Mouse (Mus musculus) CD4-positive, CD25-positive, alpha-beta regulatory T cell, adult 4 months (primary cell): Measurements from ENCODE around the gene Dis3. TPM values are rescaled to one million over a fixed set of nuclear protein-coding genes. Genes with fewer than 3 reads are reported as not detected.
"Not testable (repeated sequence)": the region's sequence is repeated elsewhere in the genome, so short reads cannot be mapped to it uniquely, and the experiment has no call there.

ENCODE experiments used
- ATAC-seq: one replicate; pipeline ENCODE4 v1.8.0; 2017
- polyA plus RNA-seq, 2 experiments: library from polyadenylated mRNA; unstranded; fragments of 100-300 nt; shearing (Covaris generic); gene quantifications; one replicate each; pipeline ENCODE4 v1.2.1; 2017

Gene Dis3
- polyA plus RNA-seq, 2 experiments from 2014 or later = 5.7 to 9.4 TPM

DNA sequence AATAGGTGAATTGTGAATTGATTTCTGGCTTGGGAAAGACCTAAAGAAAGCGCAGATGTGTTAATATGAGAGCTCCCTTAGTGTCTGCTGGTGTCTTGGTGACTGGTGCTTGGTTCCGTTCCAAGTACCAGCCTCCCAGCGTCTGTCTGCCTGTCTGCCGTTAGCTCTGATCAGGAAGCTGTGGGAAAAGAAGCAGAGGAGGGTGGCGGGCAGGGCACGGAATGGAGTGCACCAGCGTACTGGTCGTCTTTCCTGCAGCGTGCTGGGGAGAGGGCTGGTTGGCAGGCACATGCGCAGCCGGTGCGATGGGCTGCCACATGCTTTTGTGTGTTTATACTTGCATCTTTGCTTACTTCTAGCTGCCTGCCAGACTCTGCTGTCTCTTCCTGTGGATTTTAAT is 39.0 kb downstream of the Dis3 start:
- no peak for ATAC-seq

DNA sequence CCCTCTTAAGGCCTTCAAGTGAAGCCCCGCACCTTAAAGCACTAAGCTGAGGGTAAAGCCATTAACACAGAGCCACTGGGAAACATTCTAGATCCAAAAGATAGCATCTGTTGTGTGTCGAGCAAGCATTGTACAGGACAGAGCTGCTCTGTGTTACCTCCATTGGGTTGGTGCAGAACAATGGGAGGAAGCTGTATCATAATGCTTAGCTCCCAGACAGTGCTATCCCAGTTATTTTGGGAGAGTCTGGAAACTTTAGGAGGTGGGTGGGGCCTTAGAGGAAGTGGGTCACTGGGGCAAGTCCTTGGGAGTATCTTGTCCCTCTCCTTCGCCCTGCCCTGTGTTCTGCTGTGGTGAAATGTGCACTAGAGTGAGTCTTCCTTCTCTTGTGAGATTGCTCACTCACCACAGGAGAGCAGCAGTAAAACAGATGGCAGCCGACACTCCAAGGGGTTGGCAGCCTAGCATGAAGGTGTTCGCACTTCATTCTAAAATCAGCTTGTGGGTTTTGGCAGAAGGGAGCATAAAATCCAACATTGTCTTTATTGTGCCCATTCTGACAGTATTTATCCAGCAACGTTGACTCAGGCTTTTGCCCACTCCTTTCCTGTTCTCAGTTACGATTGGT is 40.5 kb downstream of the Dis3 start:
- ATAC-seq = no peak

DNA sequence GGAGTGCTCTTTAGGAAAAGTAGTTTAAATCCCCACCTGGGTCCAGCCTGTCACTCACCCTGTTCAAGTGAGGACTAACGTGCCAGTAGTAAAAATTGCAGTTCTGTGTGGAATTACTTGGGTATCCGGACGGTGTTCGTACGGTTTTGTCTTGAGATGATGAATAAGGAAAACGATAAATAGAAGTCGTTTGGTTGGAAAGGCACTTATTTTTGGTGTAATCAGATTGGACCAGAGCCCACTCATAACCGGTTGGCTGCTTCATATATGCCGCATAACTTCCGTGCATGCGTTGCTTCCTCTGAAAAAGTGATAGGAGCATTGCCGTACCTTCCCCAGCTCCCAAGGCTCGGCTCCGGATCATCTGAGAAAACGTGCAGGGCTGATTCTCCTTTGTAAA is 52.8 kb downstream of the Dis3 start:
- ATAC-seq = peak; percentile 10

GRCm38 (mm10) chr14:99046031-99046781 is 53.4 kb downstream of the Dis3 start, which contains the start of the genes Mzt1 and Bora:
Mzt1 (minus strand) TSS chr14:99046134.
Bora (plus strand) TSS chr14:99046222.
- ATAC-seq = peak; percentile 87

DNA sequence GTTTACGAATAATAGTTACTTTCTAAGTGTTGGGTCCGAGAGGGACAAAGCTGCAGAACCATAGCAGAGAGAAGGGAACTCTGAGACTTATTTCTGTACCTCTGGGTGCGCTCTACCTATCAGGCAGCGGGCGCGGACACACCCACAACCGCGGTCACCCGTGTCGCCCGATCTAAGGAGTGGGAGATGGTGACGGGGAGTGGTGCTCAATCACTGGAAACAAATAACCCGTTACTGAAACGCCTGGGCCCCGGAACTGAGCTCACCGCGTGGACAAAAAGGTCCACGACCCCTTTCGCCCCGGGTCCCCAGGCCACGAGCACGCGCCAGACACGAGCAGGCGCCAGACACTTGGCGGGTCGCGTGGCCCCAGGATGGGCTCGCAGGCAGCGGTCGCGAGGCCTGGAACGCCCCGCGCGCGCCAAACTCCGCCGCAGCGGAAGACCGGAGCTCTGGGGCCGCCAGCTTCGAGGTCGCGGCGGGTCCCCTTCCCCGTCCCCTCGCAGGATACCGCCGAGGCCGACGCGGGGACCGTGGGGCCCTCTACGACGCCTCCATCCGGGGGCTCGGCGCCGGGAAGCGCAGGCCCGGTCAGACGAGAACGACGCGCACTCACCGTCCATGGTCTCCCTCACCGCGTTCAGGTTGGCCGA is 54.1 kb downstream of the Dis3 start:
- peak; percentile 31 for ATAC-seq

GRCm38 (mm10) chr14:99044718-99045117 is 54.9 kb downstream of the Dis3 start:
- no peak for ATAC-seq

- no peak for ATAC-seq
Observed at GRCm38 (mm10) chr14:99044096-99044495, 55.5 kb downstream of the Dis3 start.

- no peak for ATAC-seq
Observed at GRCm38 (mm10) chr14:99043499-99043898, 56.1 kb downstream of the Dis3 start.

GRCm38 (mm10) chr14:99041416-99041815 is 58.2 kb downstream of the Dis3 start:
- no peak for ATAC-seq

DNA sequence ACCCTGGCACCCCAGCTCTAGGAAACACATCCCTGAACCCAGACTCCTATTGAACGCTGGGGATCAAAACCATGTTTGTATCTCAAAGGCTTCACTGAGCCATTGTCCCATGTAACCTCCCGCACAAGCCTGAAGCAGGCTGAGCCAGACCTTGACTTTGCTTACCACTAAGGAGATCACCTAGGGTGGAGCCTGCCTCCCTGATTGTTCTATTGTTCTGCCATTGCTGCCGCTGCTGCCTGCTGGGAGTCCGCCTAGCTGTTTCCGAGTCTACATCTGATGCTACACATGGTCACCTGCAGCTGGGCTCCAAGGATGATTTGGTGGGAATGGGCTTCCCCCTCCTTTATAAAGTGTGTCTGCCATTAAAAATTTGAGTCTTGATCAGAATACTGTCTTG is 60.3 kb downstream of the Dis3 start:
- ATAC-seq = not testable (repeated sequence)

DNA sequence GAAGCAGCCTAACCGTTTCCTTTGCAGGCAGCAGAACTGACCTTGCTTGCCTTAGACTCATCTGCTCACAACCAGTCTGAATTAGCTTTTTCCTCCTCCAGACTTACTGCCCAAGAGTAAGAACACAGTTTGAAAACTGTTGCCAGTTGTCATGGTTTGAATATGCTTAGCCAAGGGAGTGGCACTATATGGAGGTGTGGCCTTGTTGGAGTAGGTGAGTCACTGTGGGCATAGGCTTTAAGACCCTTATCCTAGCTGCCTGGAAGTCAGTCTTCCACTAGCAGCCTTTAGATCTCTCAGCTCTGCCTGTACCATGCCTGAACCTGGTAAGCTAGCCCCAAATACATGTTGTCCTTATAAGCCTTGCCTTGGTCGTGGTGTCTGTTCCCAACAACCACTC is 61.9 kb downstream of the Dis3 start:
- no peak for ATAC-seq

GRCm38 (mm10) chr14:99036039-99036438 is 63.5 kb downstream of the Dis3 start:
- no peak for ATAC-seq

GRCm38 (mm10) chr14:99034851-99035250 is 64.7 kb downstream of the Dis3 start:
- ATAC-seq = not testable (repeated sequence)

DNA sequence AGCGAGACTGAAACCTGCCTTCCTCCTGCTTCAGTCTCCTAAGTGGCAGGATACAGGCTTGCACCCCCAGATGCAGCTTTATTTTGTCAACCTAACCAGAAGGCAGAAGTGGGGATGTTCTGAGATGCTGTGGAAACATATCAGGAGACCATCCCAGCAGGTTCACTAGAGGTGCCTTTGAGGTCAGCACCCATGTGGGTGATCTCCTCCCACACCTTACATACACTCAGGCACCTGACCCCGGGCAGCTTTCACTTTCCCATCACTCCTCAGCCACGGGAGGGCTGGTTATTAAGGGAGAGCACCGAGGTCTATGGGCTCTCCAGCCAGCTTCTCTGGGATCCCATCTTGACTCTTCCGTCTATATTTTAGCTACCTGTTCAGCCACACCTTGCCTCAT is 67.0 kb downstream of the Dis3 start:
- peak; percentile 37 for ATAC-seq

DNA sequence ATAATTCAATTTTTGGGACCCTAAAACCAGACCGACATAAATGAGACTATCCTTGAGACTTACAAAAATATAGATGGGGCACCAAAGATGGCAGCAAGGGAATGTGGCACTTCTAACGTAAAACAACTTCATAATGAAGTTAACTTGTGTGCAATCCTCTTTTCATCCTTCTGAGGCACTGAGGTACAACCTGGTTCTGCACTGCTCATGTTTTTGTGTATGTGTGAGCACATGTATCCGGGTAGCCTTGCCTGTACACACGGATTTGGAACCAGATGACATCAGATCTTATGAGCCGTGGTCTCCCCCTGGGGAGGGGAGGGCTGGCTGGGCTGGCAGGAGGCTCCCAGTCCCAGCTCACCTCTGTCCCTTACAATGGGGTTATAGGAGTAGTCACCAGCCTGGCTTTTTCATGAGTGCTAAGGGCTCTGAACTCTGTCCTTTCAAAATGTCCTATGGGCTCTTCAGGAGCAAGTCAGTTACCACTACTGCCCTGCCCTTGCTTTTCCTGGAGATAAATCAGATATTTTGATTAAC is 68.2 kb downstream of the Dis3 start:
- ATAC-seq = no peak

DNA sequence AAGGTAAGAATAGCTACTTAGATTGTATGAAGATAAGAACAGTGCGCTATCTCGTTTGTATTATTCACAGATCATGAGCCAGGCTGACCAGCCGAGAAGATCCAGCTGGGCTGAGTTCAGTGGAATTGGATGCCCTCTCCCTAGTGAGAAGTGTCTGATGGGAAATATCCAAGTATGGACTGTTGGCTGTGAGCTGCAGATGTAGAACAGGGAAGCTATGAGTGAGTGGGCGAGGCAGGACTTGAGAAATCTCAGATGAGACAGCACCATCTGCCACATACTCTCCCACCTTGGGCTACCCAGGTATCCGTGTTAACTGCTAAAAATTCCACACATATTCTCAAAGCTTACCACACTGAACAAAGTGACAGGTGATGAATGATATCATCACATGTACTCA is 69.6 kb downstream of the Dis3 start:
- no peak for ATAC-seq

Other genes with a start within 250 kb of the Dis3 start
- gene Rpl36a-ps1, start 105.5 kb downstream of the Dis3 start, polyA plus RNA-seq = 10 to 100 TPM; 24.4 to 31.0 TPM
- 10 to 100 TPM; 39.9 to 45.2 TPM for gene Mzt1, start 53.6 kb downstream of the Dis3 start, polyA plus RNA-seq
- gene Bora, start 53.5 kb downstream of the Dis3 start, polyA plus RNA-seq = 10 to 100 TPM; 26.4 TPM
- gene Pibf1, start 346 bp downstream of the Dis3 start, polyA plus RNA-seq = 10 to 100 TPM; 28.1 to 30.4 TPM
- under 1 TPM in 1 of 2 experiments, not detected in 1; 0.11 TPM for gene Klf5, start 198.9 kb upstream of the Dis3 start, polyA plus RNA-seq